Mouse (Mus musculus): ENCODE measurements around the gene Smim24. TPM values are rescaled to one million over a fixed set of nuclear protein-coding genes. Genes with fewer than 3 reads are reported as not detected.

Smim24 gene
- 129 TPM for polyA plus RNA-seq (2014; fragmentation: Illumina TruSeq; extraction: RNeasy Lipid Tissue Mini Kit (QIAGEN cat#74804); ENCODE audit: low replicate concordance)

GRCm38 (mm10) chr10:81392781-81393185 is at the start of gene Smim24:
Smim24 (plus strand) TSS chr10:81393051.

GRCm38 (mm10) chr10:81350351-81351063 is 42.3 kb upstream of the Smim24 start, which contains the start of gene Hmg20b:
Hmg20b (minus strand) TSS chr10:81350480.

GRCm38 (mm10) chr10:81356991-81357844 is 35.6 kb upstream of the Smim24 start, which contains the start of gene Mfsd12:
Mfsd12 (plus strand) TSS chr10:81357491.

GRCm38 (mm10) chr10:81365672-81366476 is 27.0 kb upstream of the Smim24 start, which contains the start of gene 4930404N11Rik:
4930404N11Rik (minus strand) TSS chr10:81365816.

GRCm38 (mm10) chr10:81377793-81378552 is 14.9 kb upstream of the Smim24 start, which contains the start of gene Fzr1:
Fzr1 (minus strand) TSS chr10:81378516.

GRCm38 (mm10) chr10:81383802-81384604 is 8.8 kb upstream of the Smim24 start, which contains the start of the genes Dohh and Gm48551:
Dohh (plus strand) TSS chr10:81384428.
Gm48551 (plus strand) TSS chr10:81384466.

GRCm38 (mm10) chr10:81388505-81389055 is 4.3 kb upstream of the Smim24 start, which contains the start of gene Gm48552:
Gm48552 (plus strand) TSS chr10:81389005.

Other genes with a start within 250 kb of the Smim24 start
- not detected for gene Pias4, start 225.1 kb upstream of the Smim24 start, polyA plus RNA-seq (2014; fragmentation: Illumina TruSeq; extraction: RNeasy Lipid Tissue Mini Kit (QIAGEN cat#74804); ENCODE audit: low replicate concordance)
- 3.2 TPM for gene Eef2, start 216.4 kb upstream of the Smim24 start, polyA plus RNA-seq (2014; fragmentation: Illumina TruSeq; extraction: RNeasy Lipid Tissue Mini Kit (QIAGEN cat#74804); ENCODE audit: low replicate concordance)
- gene Dapk3, start 210.0 kb upstream of the Smim24 start, polyA plus RNA-seq (2014; fragmentation: Illumina TruSeq; extraction: RNeasy Lipid Tissue Mini Kit (QIAGEN cat#74804); ENCODE audit: low replicate concordance): not detected
- gene 4930442H23Rik, start 209.2 kb upstream of the Smim24 start, polyA plus RNA-seq (2014; fragmentation: Illumina TruSeq; extraction: RNeasy Lipid Tissue Mini Kit (QIAGEN cat#74804); ENCODE audit: low replicate concordance): not detected
- not detected for gene Nmrk2, start 191.0 kb upstream of the Smim24 start, polyA plus RNA-seq (2014; fragmentation: Illumina TruSeq; extraction: RNeasy Lipid Tissue Mini Kit (QIAGEN cat#74804); ENCODE audit: low replicate concordance)
- gene Atcay, start 162.2 kb upstream of the Smim24 start, polyA plus RNA-seq (2014; fragmentation: Illumina TruSeq; extraction: RNeasy Lipid Tissue Mini Kit (QIAGEN cat#74804); ENCODE audit: low replicate concordance): not detected
- gene Zfr2, start 159.9 kb upstream of the Smim24 start, polyA plus RNA-seq (2014; fragmentation: Illumina TruSeq; extraction: RNeasy Lipid Tissue Mini Kit (QIAGEN cat#74804); ENCODE audit: low replicate concordance): 0.41 TPM
- not detected for gene Matk, start 140.1 kb upstream of the Smim24 start, polyA plus RNA-seq (2014; fragmentation: Illumina TruSeq; extraction: RNeasy Lipid Tissue Mini Kit (QIAGEN cat#74804); ENCODE audit: low replicate concordance)
- 0.89 TPM for gene Mrpl54, start 126.1 kb upstream of the Smim24 start, polyA plus RNA-seq (2014; fragmentation: Illumina TruSeq; extraction: RNeasy Lipid Tissue Mini Kit (QIAGEN cat#74804); ENCODE audit: low replicate concordance)
- gene Apba3, start 126.1 kb upstream of the Smim24 start, polyA plus RNA-seq (2014; fragmentation: Illumina TruSeq; extraction: RNeasy Lipid Tissue Mini Kit (QIAGEN cat#74804); ENCODE audit: low replicate concordance): not detected
- gene Tjp3, start 101.5 kb upstream of the Smim24 start, polyA plus RNA-seq (2014; fragmentation: Illumina TruSeq; extraction: RNeasy Lipid Tissue Mini Kit (QIAGEN cat#74804); ENCODE audit: low replicate concordance): 1.3 TPM
- 1.4 TPM for gene Pip5k1c, start 100.1 kb upstream of the Smim24 start, polyA plus RNA-seq (2014; fragmentation: Illumina TruSeq; extraction: RNeasy Lipid Tissue Mini Kit (QIAGEN cat#74804); ENCODE audit: low replicate concordance)
- not detected for gene Cactin, start 71.9 kb upstream of the Smim24 start, polyA plus RNA-seq (2014; fragmentation: Illumina TruSeq; extraction: RNeasy Lipid Tissue Mini Kit (QIAGEN cat#74804); ENCODE audit: low replicate concordance)
- not detected for gene Tbxa2r, start 64.3 kb upstream of the Smim24 start, polyA plus RNA-seq (2014; fragmentation: Illumina TruSeq; extraction: RNeasy Lipid Tissue Mini Kit (QIAGEN cat#74804); ENCODE audit: low replicate concordance)
- not detected for gene Gipc3, start 49.8 kb upstream of the Smim24 start, polyA plus RNA-seq (2014; fragmentation: Illumina TruSeq; extraction: RNeasy Lipid Tissue Mini Kit (QIAGEN cat#74804); ENCODE audit: low replicate concordance)
- gene Hmg20b, start 42.6 kb upstream of the Smim24 start, polyA plus RNA-seq (2014; fragmentation: Illumina TruSeq; extraction: RNeasy Lipid Tissue Mini Kit (QIAGEN cat#74804); ENCODE audit: low replicate concordance): 7.1 TPM
- not detected for gene Mfsd12, start 35.6 kb upstream of the Smim24 start, polyA plus RNA-seq (2014; fragmentation: Illumina TruSeq; extraction: RNeasy Lipid Tissue Mini Kit (QIAGEN cat#74804); ENCODE audit: low replicate concordance)
- gene 4930404N11Rik, start 27.2 kb upstream of the Smim24 start, polyA plus RNA-seq (2014; fragmentation: Illumina TruSeq; extraction: RNeasy Lipid Tissue Mini Kit (QIAGEN cat#74804); ENCODE audit: low replicate concordance): not detected
- gene Fzr1, start 14.5 kb upstream of the Smim24 start, polyA plus RNA-seq (2014; fragmentation: Illumina TruSeq; extraction: RNeasy Lipid Tissue Mini Kit (QIAGEN cat#74804); ENCODE audit: low replicate concordance): 0.15 TPM
- not detected for gene Dohh, start 8.6 kb upstream of the Smim24 start, polyA plus RNA-seq (2014; fragmentation: Illumina TruSeq; extraction: RNeasy Lipid Tissue Mini Kit (QIAGEN cat#74804); ENCODE audit: low replicate concordance)
- 0.56 TPM for gene Gm48551, start 8.6 kb upstream of the Smim24 start, polyA plus RNA-seq (2014; fragmentation: Illumina TruSeq; extraction: RNeasy Lipid Tissue Mini Kit (QIAGEN cat#74804); ENCODE audit: low replicate concordance)
- not detected for gene Gm48552, start 4.0 kb upstream of the Smim24 start, polyA plus RNA-seq (2014; fragmentation: Illumina TruSeq; extraction: RNeasy Lipid Tissue Mini Kit (QIAGEN cat#74804); ENCODE audit: low replicate concordance)
- gene Nfic, start 62.6 kb downstream of the Smim24 start, polyA plus RNA-seq (2014; fragmentation: Illumina TruSeq; extraction: RNeasy Lipid Tissue Mini Kit (QIAGEN cat#74804); ENCODE audit: low replicate concordance): 2.3 TPM
- gene Celf5, start 89.7 kb downstream of the Smim24 start, polyA plus RNA-seq (2014; fragmentation: Illumina TruSeq; extraction: RNeasy Lipid Tissue Mini Kit (QIAGEN cat#74804); ENCODE audit: low replicate concordance): 1.8 TPM
- not detected for gene Ncln, start 103.3 kb downstream of the Smim24 start, polyA plus RNA-seq (2014; fragmentation: Illumina TruSeq; extraction: RNeasy Lipid Tissue Mini Kit (QIAGEN cat#74804); ENCODE audit: low replicate concordance)
- gene S1pr4, start 107.1 kb downstream of the Smim24 start, polyA plus RNA-seq (2014; fragmentation: Illumina TruSeq; extraction: RNeasy Lipid Tissue Mini Kit (QIAGEN cat#74804); ENCODE audit: low replicate concordance): not detected
- gene Gna15, start 131.2 kb downstream of the Smim24 start, polyA plus RNA-seq (2014; fragmentation: Illumina TruSeq; extraction: RNeasy Lipid Tissue Mini Kit (QIAGEN cat#74804); ENCODE audit: low replicate concordance): not detected
- gene Gna11, start 152.1 kb downstream of the Smim24 start, polyA plus RNA-seq (2014; fragmentation: Illumina TruSeq; extraction: RNeasy Lipid Tissue Mini Kit (QIAGEN cat#74804); ENCODE audit: low replicate concordance): 7.6 TPM
- gene Aes, start 166.4 kb downstream of the Smim24 start, polyA plus RNA-seq (2014; fragmentation: Illumina TruSeq; extraction: RNeasy Lipid Tissue Mini Kit (QIAGEN cat#74804); ENCODE audit: low replicate concordance): 7.5 TPM
- 1.5 TPM for gene Tle2, start 181.5 kb downstream of the Smim24 start, polyA plus RNA-seq (2014; fragmentation: Illumina TruSeq; extraction: RNeasy Lipid Tissue Mini Kit (QIAGEN cat#74804); ENCODE audit: low replicate concordance)
- gene Tle6, start 208.0 kb downstream of the Smim24 start, polyA plus RNA-seq (2014; fragmentation: Illumina TruSeq; extraction: RNeasy Lipid Tissue Mini Kit (QIAGEN cat#74804); ENCODE audit: low replicate concordance): not detected
- 2.2 TPM for gene BC025920, start 213.2 kb downstream of the Smim24 start, polyA plus RNA-seq (2014; fragmentation: Illumina TruSeq; extraction: RNeasy Lipid Tissue Mini Kit (QIAGEN cat#74804); ENCODE audit: low replicate concordance)
- not detected for gene Sirt6, start 234.7 kb downstream of the Smim24 start, polyA plus RNA-seq (2014; fragmentation: Illumina TruSeq; extraction: RNeasy Lipid Tissue Mini Kit (QIAGEN cat#74804); ENCODE audit: low replicate concordance)
- 0.97 TPM for gene Ankrd24, start 235.5 kb downstream of the Smim24 start, polyA plus RNA-seq (2014; fragmentation: Illumina TruSeq; extraction: RNeasy Lipid Tissue Mini Kit (QIAGEN cat#74804); ENCODE audit: low replicate concordance)